Mouse (Mus musculus): ENCODE data around the gene Hmga2. TPM values are rescaled to one million over a fixed set of nuclear protein-coding genes. Genes with fewer than 3 reads are reported as not detected.

Gene Hmga2
- polyA plus RNA-seq, 1 experiment from 2014 or later: 4.6 TPM

DNA sequence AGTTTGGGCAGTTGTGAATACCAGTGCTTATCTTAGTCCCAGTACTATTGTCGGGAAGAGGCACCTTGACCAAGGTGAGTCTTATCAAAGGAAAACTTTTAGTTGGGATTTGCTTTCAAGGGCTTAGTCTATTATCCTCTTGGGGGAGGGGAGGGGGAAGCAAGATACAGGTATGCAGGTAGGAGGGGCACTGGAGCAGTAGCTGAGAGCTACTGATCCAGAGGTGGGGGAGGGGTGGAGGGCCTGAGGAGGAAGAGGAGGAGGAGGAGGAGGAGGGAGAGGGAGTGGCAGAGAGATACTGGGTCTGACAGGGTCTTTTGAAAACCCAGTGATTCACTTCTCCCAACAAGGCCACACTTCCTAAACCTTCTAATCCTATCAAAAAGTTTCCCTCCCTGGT is 9.2 kb upstream of the Hmga2 start:
- Histone ChIP-seq H3K4me2 (ENCODE audit: low read length) (no peak overlapping the region), H3K9ac (ENCODE audit: low read length) (no peak overlapping the region), H3K4me3 (ENCODE audit: control insufficient read depth in 1 of 2, insufficient read depth in 1 of 2, low read depth in 1 of 2, low read length in 2 of 2) (no peak overlapping the region), H3K36me3 (ENCODE audit: control insufficient read depth, insufficient read depth, low read length) (no peaks in the 10 kb centered on the region), H3K4me1 (ENCODE audit: control insufficient read depth in 2 of 2, insufficient read depth in 2 of 2, low read length in 2 of 2) (no peaks in the 10 kb centered on the region), H3K9me3 (ENCODE audit: control insufficient read depth, low read length) (peaks cover 13% of the 10 kb centered on the region), H3K27me3 (ENCODE audit: control insufficient read depth, insufficient read depth, low read length) (no peaks in the 10 kb centered on the region), H3K27ac (replicated peaks in 1 of 2; ENCODE audit: control insufficient read depth in 1 of 2, insufficient read depth in 1 of 2, low read depth in 2 of 2, low read length in 2 of 2) (no peak overlapping the region)
- WGBS: 47% methylated on average over 1 of the region's 1 CpGs
- ATAC-seq (ENCODE audit: insufficient number of reproducible peaks, insufficient read depth, low FRiP score, low read depth): no peak

DNA sequence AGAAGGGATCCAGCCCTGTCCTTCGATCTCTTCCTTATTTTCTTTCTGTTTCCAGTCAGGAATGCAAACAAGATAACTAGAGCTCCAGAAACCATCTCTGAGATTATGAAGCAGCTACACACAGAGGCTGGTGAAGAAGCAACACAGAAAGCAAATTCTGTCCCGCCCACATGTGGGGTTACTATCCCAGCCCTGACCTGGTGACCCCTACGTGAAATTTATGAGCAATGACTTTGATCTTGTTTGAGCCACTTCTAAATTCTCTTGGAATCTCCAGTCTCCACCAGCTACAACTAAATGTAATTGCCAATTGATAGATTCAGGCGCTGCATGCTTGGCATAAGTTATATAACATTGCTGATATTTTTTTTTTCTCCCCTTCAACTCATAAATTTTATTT is 7.9 kb upstream of the Hmga2 start:
- no peaks in the 10 kb centered on the region for H3K4me1 ChIP-seq (ENCODE audit: control insufficient read depth in 2 of 2, insufficient read depth in 2 of 2, low read length in 2 of 2)
- 57% methylated on average over 4 of the region's 4 CpGs for WGBS
- no peaks in the 10 kb centered on the region for H3K36me3 ChIP-seq (ENCODE audit: control insufficient read depth, insufficient read depth, low read length)
- H3K27ac ChIP-seq (replicated peaks in 1 of 2; ENCODE audit: control insufficient read depth in 1 of 2, insufficient read depth in 1 of 2, low read depth in 2 of 2, low read length in 2 of 2): no peak overlapping the region
- no peaks in the 10 kb centered on the region for H3K27me3 ChIP-seq (ENCODE audit: control insufficient read depth, insufficient read depth, low read length)
- no peak overlapping the region for H3K9ac ChIP-seq (ENCODE audit: low read length)
- ATAC-seq (ENCODE audit: insufficient number of reproducible peaks, insufficient read depth, low FRiP score, low read depth): no peak
- H3K4me3 ChIP-seq (ENCODE audit: control insufficient read depth in 1 of 2, insufficient read depth in 1 of 2, low read depth in 1 of 2, low read length in 2 of 2): no peak overlapping the region
- peaks cover 13% of the 10 kb centered on the region for H3K9me3 ChIP-seq (ENCODE audit: control insufficient read depth, low read length)
- no peak overlapping the region for H3K4me2 ChIP-seq (ENCODE audit: low read length)

GRCm38 (mm10) chr10:120478164-120478563 is 1.9 kb upstream of the Hmga2 start:
- Histone ChIP-seq H3K4me2 (ENCODE audit: low read length) (peak overlapping the region; percentile 100), H3K4me1 (ENCODE audit: control insufficient read depth in 2 of 2, insufficient read depth in 2 of 2, low read length in 2 of 2) (peaks cover 0 to 5% of the 10 kb centered on the region in 2 experiments; a peak in 1 of 4 replicates), H3K27ac (replicated peaks in 1 of 2; ENCODE audit: control insufficient read depth in 1 of 2, insufficient read depth in 1 of 2, low read depth in 2 of 2, low read length in 2 of 2) (no peak overlapping the region), H3K27me3 (ENCODE audit: control insufficient read depth, insufficient read depth, low read length) (no peaks in the 10 kb centered on the region), H3K9ac (ENCODE audit: low read length) (peak overlapping the region; percentile 88), H3K36me3 (ENCODE audit: control insufficient read depth, insufficient read depth, low read length) (no peaks in the 10 kb centered on the region), H3K9me3 (ENCODE audit: control insufficient read depth, low read length) (no peaks in the 10 kb centered on the region), H3K4me3 (ENCODE audit: control insufficient read depth in 1 of 2, insufficient read depth in 1 of 2, low read depth in 1 of 2, low read length in 2 of 2) (peak overlapping the region; percentile 80 to 83)
- 0% methylated on average over 16 of the region's 16 CpGs for WGBS
- no peak for ATAC-seq (ENCODE audit: insufficient number of reproducible peaks, insufficient read depth, low FRiP score, low read depth)

GRCm38 (mm10) chr10:120477501-120477900 is 1.2 kb upstream of the Hmga2 start:
- no peaks in the 10 kb centered on the region for H3K9me3 ChIP-seq (ENCODE audit: control insufficient read depth, low read length)
- 1% methylated on average over 21 of the region's 21 CpGs for WGBS
- no peak for ATAC-seq (ENCODE audit: insufficient number of reproducible peaks, insufficient read depth, low FRiP score, low read depth)

GRCm38 (mm10) chr10:120476516-120477336 is 457 bp upstream of the Hmga2 start:
- Histone ChIP-seq H3K4me3 (ENCODE audit: control insufficient read depth in 1 of 2, insufficient read depth in 1 of 2, low read depth in 1 of 2, low read length in 2 of 2) (peak overlapping the region; percentile 80 to 83), H3K36me3 (ENCODE audit: control insufficient read depth, insufficient read depth, low read length) (no peaks in the 10 kb centered on the region), H3K9ac (ENCODE audit: low read length) (peak overlapping the region; percentile 88), H3K27ac (replicated peaks in 1 of 2; ENCODE audit: control insufficient read depth in 1 of 2, insufficient read depth in 1 of 2, low read depth in 2 of 2, low read length in 2 of 2) (peak overlapping the region; percentile 50 to 81), H3K4me2 (ENCODE audit: low read length) (peak overlapping the region; percentile 100), H3K27me3 (ENCODE audit: control insufficient read depth, insufficient read depth, low read length) (no peaks in the 10 kb centered on the region), H3K9me3 (ENCODE audit: control insufficient read depth, low read length) (no peaks in the 10 kb centered on the region), H3K4me1 (ENCODE audit: control insufficient read depth in 2 of 2, insufficient read depth in 2 of 2, low read length in 2 of 2) (peaks cover 0 to 5% of the 10 kb centered on the region in 2 experiments; a peak in 1 of 4 replicates)
- WGBS: 0% methylated on average over 47 of the region's 52 CpGs
- ATAC-seq (ENCODE audit: insufficient number of reproducible peaks, insufficient read depth, low FRiP score, low read depth): no peak; the same call in 1 of the 2 replicates

More at GRCm38 (mm10) chr10:120477501-120477900, 1.2 kb upstream of the Hmga2 start:
- H3K36me3 ChIP-seq (ENCODE audit: control insufficient read depth, insufficient read depth, low read length): no peaks in the 10 kb centered on the region
- no peaks in the 10 kb centered on the region for H3K27me3 ChIP-seq (ENCODE audit: control insufficient read depth, insufficient read depth, low read length)
- H3K9ac ChIP-seq (ENCODE audit: low read length): peak overlapping the region; percentile 88
- peak overlapping the region; percentile 21 to 81; a peak in 1 of 4 replicates for H3K27ac ChIP-seq (replicated peaks in 1 of 2; ENCODE audit: control insufficient read depth in 1 of 2, insufficient read depth in 1 of 2, low read depth in 2 of 2, low read length in 2 of 2)
- H3K4me3 ChIP-seq (ENCODE audit: control insufficient read depth in 1 of 2, insufficient read depth in 1 of 2, low read depth in 1 of 2, low read length in 2 of 2): peak overlapping the region; percentile 80 to 83
- H3K4me2 ChIP-seq (ENCODE audit: low read length): peak overlapping the region; percentile 100
- H3K4me1 ChIP-seq (ENCODE audit: control insufficient read depth in 2 of 2, insufficient read depth in 2 of 2, low read length in 2 of 2): peaks cover 0 to 5% of the 10 kb centered on the region in 2 experiments; a peak in 1 of 4 replicates

GRCm38 (mm10) chr10:120475041-120475541 is 1.2 kb downstream of the Hmga2 start:
- Histone ChIP-seq H3K27me3 (ENCODE audit: control insufficient read depth, insufficient read depth, low read length) (no peaks in the 10 kb centered on the region), H3K9me3 (ENCODE audit: control insufficient read depth, low read length) (no peaks in the 10 kb centered on the region), H3K27ac (replicated peaks in 1 of 2; ENCODE audit: control insufficient read depth in 1 of 2, insufficient read depth in 1 of 2, low read depth in 2 of 2, low read length in 2 of 2) (peak overlapping the region; percentile 50 to 81), H3K4me3 (ENCODE audit: control insufficient read depth in 1 of 2, insufficient read depth in 1 of 2, low read depth in 1 of 2, low read length in 2 of 2) (peak overlapping the region; percentile 80 to 83), H3K9ac (ENCODE audit: low read length) (peak overlapping the region; percentile 88), H3K4me1 (ENCODE audit: control insufficient read depth in 2 of 2, insufficient read depth in 2 of 2, low read length in 2 of 2) (peaks cover 0 to 5% of the 10 kb centered on the region in 2 experiments; a peak in 1 of 4 replicates), H3K4me2 (ENCODE audit: low read length) (peak overlapping the region; percentile 100), H3K36me3 (ENCODE audit: control insufficient read depth, insufficient read depth, low read length) (peaks cover 2% of the 10 kb centered on the region; the same call in 1 of the 2 replicates)
- peak; percentile 22; the same call in 1 of the 2 replicates for ATAC-seq (ENCODE audit: insufficient number of reproducible peaks, insufficient read depth, low FRiP score, low read depth)
- WGBS: under 1% methylated on average over 32 of the region's 45 CpGs

- Histone ChIP-seq H3K9me3 (ENCODE audit: control insufficient read depth, low read length) (no peaks in the 10 kb centered on the region), H3K4me2 (ENCODE audit: low read length) (peak overlapping the region; percentile 100), H3K27ac (replicated peaks in 1 of 2; ENCODE audit: control insufficient read depth in 1 of 2, insufficient read depth in 1 of 2, low read depth in 2 of 2, low read length in 2 of 2) (peak overlapping the region in 1 of 2 experiments; percentile 17; a peak in 1 of 4 replicates), H3K4me1 (ENCODE audit: control insufficient read depth in 2 of 2, insufficient read depth in 2 of 2, low read length in 2 of 2) (peaks cover 0 to 5% of the 10 kb centered on the region in 2 experiments; a peak in 1 of 4 replicates), H3K27me3 (ENCODE audit: control insufficient read depth, insufficient read depth, low read length) (no peaks in the 10 kb centered on the region), H3K36me3 (ENCODE audit: control insufficient read depth, insufficient read depth, low read length) (peaks cover 9% of the 10 kb centered on the region; the same call in 1 of the 2 replicates), H3K9ac (ENCODE audit: low read length) (peak overlapping the region; percentile 88), H3K4me3 (ENCODE audit: control insufficient read depth in 1 of 2, insufficient read depth in 1 of 2, low read depth in 1 of 2, low read length in 2 of 2) (peak overlapping the region; percentile 80 to 83)
- 1% methylated on average over 20 of the region's 20 CpGs for WGBS
- ATAC-seq (ENCODE audit: insufficient number of reproducible peaks, insufficient read depth, low FRiP score, low read depth): no peak
Measured at GRCm38 (mm10) chr10:120474301-120474700, 2.0 kb downstream of the Hmga2 start.
